Mouse (Mus musculus): Measurements from ENCODE around the gene Atp1a3. TPM values are rescaled to one million over a fixed set of nuclear protein-coding genes. Genes with fewer than 3 reads are reported as not detected.
"Not testable (repeated sequence)": the region's sequence is repeated elsewhere in the genome, so short reads cannot be mapped to it uniquely, and the experiment has no call there.

Gene Atp1a3
- 0.38 and 0.59 TPM in 2 replicates for polyA plus RNA-seq (2016; fragmentation: Nextera tagmentation; extraction: Ambion mirVana)

- Histone ChIP-seq H3K4me1 (replicated peaks) (peaks cover 26% of the 10 kb centered on the region), H3K36me3 (no peaks in the 10 kb centered on the region), H3K9me3 (0 out of 2 replicates have a peak, but pooled peaks cover 3% of the 10 kb centered on the region), H3K27ac (no peak within 1 kb of the TSS), H3K27me3 (peaks cover 88% of the 10 kb centered on the region), H3K4me2 (peak within 1 kb of the TSS; percentile 82), H3K9ac (replicated peaks) (peak within 1 kb of the TSS; percentile 48), H3K4me3 (replicated peaks) (peak within 1 kb of the TSS; percentile 44)
- ATAC-seq (ENCODE audit: insufficient number of reproducible peaks, insufficient read depth, low FRiP score, low TSS enrichment, low read depth) = peak; percentile 64; the same call in 1 of the 2 replicates
- under 1% methylated on average over 52 of the region's 54 CpGs for WGBS
Observed at GRCm38 (mm10) chr7:25005421-25006065, at the start of gene Atp1a3. Gene Atp1a3, minus strand, starts transcription at chr7:25005958.

GRCm38 (mm10) chr7:25052587-25052986 lies 46.8 kb upstream of the Atp1a3 start:
- no peaks in the 10 kb centered on the region for H3K27me3 ChIP-seq
- H3K4me3 ChIP-seq (replicated peaks) = no peak overlapping the region
- no peak overlapping the region for H3K27ac ChIP-seq
- H3K36me3 ChIP-seq = peaks cover 98% of the 10 kb centered on the region
- 85% methylated on average over 3 of the region's 3 CpGs for WGBS
- no peak overlapping the region for H3K9ac ChIP-seq (replicated peaks)
- no peak overlapping the region for H3K4me2 ChIP-seq
- ATAC-seq (ENCODE audit: insufficient number of reproducible peaks, insufficient read depth, low FRiP score, low TSS enrichment, low read depth) = no peak
- 0 out of 2 replicates have a peak, but pooled peaks cover 7% of the 10 kb centered on the region for H3K9me3 ChIP-seq
- H3K4me1 ChIP-seq (replicated peaks) = no peaks in the 10 kb centered on the region

GRCm38 (mm10) chr7:25049295-25049930 lies 43.7 kb upstream of the Atp1a3 start:
- Histone ChIP-seq H3K36me3 (peaks cover 97% of the 10 kb centered on the region), H3K4me3 (replicated peaks) (no peak overlapping the region), H3K4me2 (no peak overlapping the region), H3K4me1 (replicated peaks) (no peaks in the 10 kb centered on the region), H3K9me3 (no peaks in the 10 kb centered on the region), H3K27me3 (no peaks in the 10 kb centered on the region), H3K9ac (replicated peaks) (no peak overlapping the region), H3K27ac (no peak overlapping the region)
- 83% methylated on average over 16 of the region's 16 CpGs for whole genome bisulfite sequencing
- ATAC-seq (ENCODE audit: insufficient number of reproducible peaks, insufficient read depth, low FRiP score, low TSS enrichment, low read depth) = no peak

- no peak overlapping the region for H3K4me2 ChIP-seq
- no peak for ATAC-seq (ENCODE audit: insufficient number of reproducible peaks, insufficient read depth, low FRiP score, low TSS enrichment, low read depth)
- no peaks in the 10 kb centered on the region for H3K4me1 ChIP-seq (replicated peaks)
- no peak overlapping the region for H3K9ac ChIP-seq (replicated peaks)
- H3K36me3 ChIP-seq = peaks cover 97% of the 10 kb centered on the region
- no peaks in the 10 kb centered on the region for H3K27me3 ChIP-seq
- H3K4me3 ChIP-seq (replicated peaks) = no peak overlapping the region
- H3K9me3 ChIP-seq = no peaks in the 10 kb centered on the region
- no peak overlapping the region for H3K27ac ChIP-seq
- WGBS = 87% methylated on average over 8 of the region's 8 CpGs
Observed at GRCm38 (mm10) chr7:25047363-25047762, 41.6 kb upstream of the Atp1a3 start.

- not testable (repeated sequence) for H3K27ac ChIP-seq; H3K9ac ChIP-seq (replicated peaks); H3K27me3 ChIP-seq; H3K4me1 ChIP-seq (replicated peaks); H3K4me3 ChIP-seq (replicated peaks); ATAC-seq (ENCODE audit: insufficient number of reproducible peaks, insufficient read depth, low FRiP score, low TSS enrichment, low read depth); H3K9me3 ChIP-seq; H3K4me2 ChIP-seq
- WGBS = 87% methylated on average over 7 of the region's 7 CpGs
- peaks cover 99% of the 10 kb centered on the region for H3K36me3 ChIP-seq
Observed at GRCm38 (mm10) chr7:25044599-25044998, 38.8 kb upstream of the Atp1a3 start.

GRCm38 (mm10) chr7:25041921-25042320 lies 36.2 kb upstream of the Atp1a3 start:
- no peaks in the 10 kb centered on the region for H3K4me1 ChIP-seq (replicated peaks)
- ATAC-seq (ENCODE audit: insufficient number of reproducible peaks, insufficient read depth, low FRiP score, low TSS enrichment, low read depth) = no peak
- 86% methylated on average over 12 of the region's 12 CpGs for WGBS
- H3K36me3 ChIP-seq = peaks cover 98% of the 10 kb centered on the region
- H3K9ac ChIP-seq (replicated peaks) = no peak overlapping the region
- H3K4me2 ChIP-seq = no peak overlapping the region
- no peak overlapping the region for H3K4me3 ChIP-seq (replicated peaks)
- H3K9me3 ChIP-seq = no peaks in the 10 kb centered on the region
- H3K27ac ChIP-seq = no peak overlapping the region
- H3K27me3 ChIP-seq = no peaks in the 10 kb centered on the region

GRCm38 (mm10) chr7:25035916-25036315 lies 30.2 kb upstream of the Atp1a3 start:
- H3K36me3 ChIP-seq = peaks cover 94% of the 10 kb centered on the region
- H3K27me3 ChIP-seq = no peaks in the 10 kb centered on the region
- no peak for ATAC-seq (ENCODE audit: insufficient number of reproducible peaks, insufficient read depth, low FRiP score, low TSS enrichment, low read depth)
- no peak overlapping the region for H3K27ac ChIP-seq
- H3K4me3 ChIP-seq (replicated peaks) = no peak overlapping the region
- H3K4me2 ChIP-seq = no peak overlapping the region
- no peak overlapping the region for H3K9ac ChIP-seq (replicated peaks)
- H3K4me1 ChIP-seq (replicated peaks) = no peaks in the 10 kb centered on the region
- 54% methylated on average over 7 of the region's 7 CpGs for WGBS
- no peaks in the 10 kb centered on the region for H3K9me3 ChIP-seq

GRCm38 (mm10) chr7:25034796-25035195 lies 29.0 kb upstream of the Atp1a3 start:
- Histone ChIP-seq H3K9me3 (no peaks in the 10 kb centered on the region), H3K4me1 (replicated peaks) (no peaks in the 10 kb centered on the region), H3K27me3 (no peaks in the 10 kb centered on the region), H3K36me3 (peaks cover 88% of the 10 kb centered on the region), H3K9ac (replicated peaks) (no peak overlapping the region), H3K27ac (no peak overlapping the region), H3K4me3 (replicated peaks) (no peak overlapping the region), H3K4me2 (no peak overlapping the region)
- WGBS = 98% methylated on average over 4 of the region's 4 CpGs
- ATAC-seq (ENCODE audit: insufficient number of reproducible peaks, insufficient read depth, low FRiP score, low TSS enrichment, low read depth) = no peak

- Histone ChIP-seq H3K27ac (no peak overlapping the region), H3K36me3 (peaks cover 74% of the 10 kb centered on the region), H3K4me2 (no peak overlapping the region), H3K27me3 (no peaks in the 10 kb centered on the region), H3K9me3 (no peaks in the 10 kb centered on the region), H3K9ac (replicated peaks) (no peak overlapping the region), H3K4me1 (replicated peaks) (no peaks in the 10 kb centered on the region), H3K4me3 (replicated peaks) (no peak overlapping the region)
- 72% methylated on average over 3 of the region's 3 CpGs for WGBS
- no peak for ATAC-seq (ENCODE audit: insufficient number of reproducible peaks, insufficient read depth, low FRiP score, low TSS enrichment, low read depth)
Observed at GRCm38 (mm10) chr7:25031528-25031927, 25.8 kb upstream of the Atp1a3 start.

- H3K4me2 ChIP-seq = no peak overlapping the region
- no peaks in the 10 kb centered on the region for H3K27me3 ChIP-seq
- H3K4me3 ChIP-seq (replicated peaks) = no peak overlapping the region
- no peaks in the 10 kb centered on the region for H3K4me1 ChIP-seq (replicated peaks)
- no peak for ATAC-seq (ENCODE audit: insufficient number of reproducible peaks, insufficient read depth, low FRiP score, low TSS enrichment, low read depth)
- no peaks in the 10 kb centered on the region for H3K9me3 ChIP-seq
- H3K9ac ChIP-seq (replicated peaks) = no peak overlapping the region
- H3K36me3 ChIP-seq = peaks cover 71% of the 10 kb centered on the region
- H3K27ac ChIP-seq = no peak overlapping the region
- WGBS = 39% methylated on average over 5 of the region's 5 CpGs
Observed at GRCm38 (mm10) chr7:25030032-25030753, 24.4 kb upstream of the Atp1a3 start.

GRCm38 (mm10) chr7:25026452-25026851 lies 20.7 kb upstream of the Atp1a3 start:
- 56% methylated on average over 7 of the region's 7 CpGs for WGBS
- no peak for ATAC-seq (ENCODE audit: insufficient number of reproducible peaks, insufficient read depth, low FRiP score, low TSS enrichment, low read depth)
- Histone ChIP-seq H3K9me3 (no peaks in the 10 kb centered on the region), H3K4me1 (replicated peaks) (no peaks in the 10 kb centered on the region), H3K9ac (replicated peaks) (no peak overlapping the region), H3K27me3 (no peaks in the 10 kb centered on the region), H3K4me3 (replicated peaks) (no peak overlapping the region), H3K36me3 (peaks cover 72% of the 10 kb centered on the region), H3K27ac (no peak overlapping the region), H3K4me2 (no peak overlapping the region)
